ENCODE assay signal across 15 mouse cellular contexts in the genomic region with DNA sequence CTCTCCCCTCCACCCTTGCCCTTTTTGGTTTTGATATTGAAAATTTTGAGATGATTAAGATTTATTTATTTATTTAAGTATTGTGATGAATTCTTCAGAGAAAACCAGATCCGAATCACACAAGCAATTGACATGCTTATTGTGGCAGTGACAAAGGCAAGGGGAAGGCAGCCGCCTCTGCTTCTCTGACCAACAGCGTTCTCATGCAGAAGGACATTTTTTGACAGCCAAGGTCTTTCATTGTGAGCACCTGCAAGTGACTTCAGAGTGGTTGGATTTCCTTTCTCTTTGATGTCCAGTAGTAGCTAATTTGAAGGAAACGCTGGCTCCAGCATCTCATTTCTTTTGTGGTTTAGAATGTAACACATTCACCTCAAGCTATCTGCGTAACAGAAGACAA.
"Had no signal": no experiment of that assay in that cellular context is flagged by ENCODE, and none has a peak within 500 bp of the region (broad histone marks: within the 10 kb centered on the region; RNA-seq: fewer than 3 reads in every experiment).

No protein-coding gene starts in this region.

- H3K27me3 ChIP-seq: kidney, embryonic 15.5 days; megakaryocyte, embryonic 14.5 days; midbrain, embryonic 15.5 days had no signal

- DNase-seq: kidney, adult 11 months; kidney, adult 8-10 months; kidney, postnatal 10 days; kidney, postnatal 4 days; liver, postnatal 0 days; lung, embryonic 14.5 days; thymus, adult 18-20 months; thymus, postnatal 36 days had no signal

- H3K9ac ChIP-seq: kidney, embryonic 15.5 days; liver, embryonic 14.5 days; liver, postnatal 0 days; lung, embryonic 14.5 days; midbrain, embryonic 15.5 days had no signal

- H3K9me3 ChIP-seq: kidney, embryonic 15.5 days; megakaryocyte, embryonic 14.5 days; midbrain, embryonic 10.5 days; midbrain, embryonic 15.5 days had no signal

- H3K4me3 ChIP-seq: kidney, embryonic 15.5 days; megakaryocyte, embryonic 14.5 days; midbrain, embryonic 10.5 days; midbrain, embryonic 15.5 days had no signal

- H3K36me3 ChIP-seq: kidney, embryonic 15.5 days; midbrain, embryonic 10.5 days; midbrain, embryonic 15.5 days had no signal

- H3K4me1 ChIP-seq: megakaryocyte, embryonic 14.5 days; midbrain, embryonic 15.5 days had no signal

- H3K27ac ChIP-seq: kidney, embryonic 15.5 days; liver, embryonic 14.5 days; macrophage; midbrain, embryonic 10.5 days; midbrain, embryonic 15.5 days had no signal

- H3K4me2 ChIP-seq: kidney, embryonic 15.5 days; lung, embryonic 14.5 days; midbrain, embryonic 15.5 days had no signal

- ATAC-seq: liver, postnatal 0 days; lung, postnatal 0 days had no signal
